8 mouse cellular contexts compared by ENCODE assay signal in genomic region chr7:141278766-141279590, GRCm38 (mm10). TPM values are rescaled to one million over a fixed set of nuclear protein-coding genes. Genes with fewer than 3 reads are reported as not detected.
DNase-seq lines count a peak whose midpoint lies in the region; ATAC-seq and TF ChIP-seq lines count a peak whose summit lies in the region.

Gene Sct, minus strand, starts transcription at chr7:141279133.

- intact Hi-C loops in heart, postnatal 36 days (cut with DNase I), result no loop called here

- H3K27ac ChIP-seq in heart, embryonic 13.5 days (replicated peaks), result no peak within 1 kb of the TSS
- H3K27ac ChIP-seq in forebrain, postnatal 0 days (ENCODE audit: low read depth, low read length), result no peak within 1 kb of the TSS
- 0 out of 2 replicates have a peak within 1 kb of the TSS, but pooled peaks have one; percentile 11 for H3K27ac ChIP-seq in midbrain, embryonic 16.5 days (ENCODE audit: low read length)

- no peak for DNase-seq in heart, postnatal 36 days
- peak; percentile 58 for DNase-seq in cerebellum, adult 11-12 months
- DNase-seq in forebrain, postnatal 0 days, result peak; percentile 62
- peak; percentile 64 to 76 for DNase-seq in kidney, postnatal 4 days
- DNase-seq in adrenal gland, postnatal 4 days (ENCODE audit: low spot score in 2 of 2), result no peak
- DNase-seq in ovary, postnatal 10 days (ENCODE audit: low spot score), result no peak

- H3K4me3 ChIP-seq in heart, embryonic 13.5 days, result peak within 1 kb of the TSS; percentile 55
- peak within 1 kb of the TSS; percentile 45 for H3K4me3 ChIP-seq in forebrain, postnatal 0 days (ENCODE audit: low read depth, low read length)
- H3K4me3 ChIP-seq in midbrain, embryonic 16.5 days (ENCODE audit: low read depth, low read length), result peak within 1 kb of the TSS; percentile 56

- H3K36me3 ChIP-seq in heart, embryonic 13.5 days, result no peaks in the 10 kb centered on the region
- no peaks in the 10 kb centered on the region for H3K36me3 ChIP-seq in forebrain, postnatal 0 days (ENCODE audit: insufficient read depth)
- no peaks in the 10 kb centered on the region for H3K36me3 ChIP-seq in midbrain, embryonic 16.5 days (ENCODE audit: control insufficient read depth, insufficient read depth, low read length)

- H3K9ac ChIP-seq in heart, embryonic 13.5 days, result peak within 1 kb of the TSS; percentile 73
- H3K9ac ChIP-seq in forebrain, postnatal 0 days, result peak within 1 kb of the TSS; percentile 59
- H3K9ac ChIP-seq in midbrain, embryonic 16.5 days (ENCODE audit: low read depth, low read length), result peak within 1 kb of the TSS; percentile 74

- peak; percentile 69 for TF ChIP-seq CTCF in forebrain, postnatal 0 days (IDR thresholded peaks at IDR 0.05; ENCODE audit: low read depth)

- H3K27me3 ChIP-seq in heart, embryonic 13.5 days (replicated peaks), result peaks cover 35% of the 10 kb centered on the region
- no peaks in the 10 kb centered on the region for H3K27me3 ChIP-seq in forebrain, postnatal 0 days (ENCODE audit: insufficient read depth, low read length)
- peaks cover 5% of the 10 kb centered on the region for H3K27me3 ChIP-seq in midbrain, embryonic 16.5 days (ENCODE audit: control insufficient read depth, insufficient read depth, low read depth, low read length)

- 3% methylated on average over 46 of the region's 46 CpGs for WGBS in heart, embryonic 13.5 days
- 3% methylated on average over 46 of the region's 46 CpGs for WGBS in forebrain, postnatal 0 days
- WGBS in midbrain, embryonic 16.5 days, result 2% methylated on average over 44 of the region's 46 CpGs

- H3K4me2 ChIP-seq in heart, embryonic 13.5 days, result peak within 1 kb of the TSS; percentile 84
- peak within 1 kb of the TSS; percentile 99 for H3K4me2 ChIP-seq in forebrain, postnatal 0 days (ENCODE audit: low read depth)
- peak within 1 kb of the TSS; percentile 97 for H3K4me2 ChIP-seq in midbrain, embryonic 16.5 days (ENCODE audit: low read length)

- H3K9me3 ChIP-seq in heart, embryonic 13.5 days, result no peaks in the 10 kb centered on the region
- no peaks in the 10 kb centered on the region for H3K9me3 ChIP-seq in forebrain, postnatal 0 days (ENCODE audit: low read length)
- no peaks in the 10 kb centered on the region for H3K9me3 ChIP-seq in midbrain, embryonic 16.5 days (replicated peaks; ENCODE audit: control insufficient read depth, low read length, poor library complexity, severe bottlenecking)

- peaks cover 12% of the 10 kb centered on the region for H3K4me1 ChIP-seq in heart, embryonic 13.5 days
- no peaks in the 10 kb centered on the region; the same call in 1 of the 2 replicates for H3K4me1 ChIP-seq in forebrain, postnatal 0 days (ENCODE audit: insufficient read depth)
- H3K4me1 ChIP-seq in midbrain, embryonic 16.5 days (ENCODE audit: control insufficient read depth, insufficient read depth, low read length), result peaks cover 5% of the 10 kb centered on the region

- no peak for ATAC-seq in heart, embryonic 13.5 days (ENCODE audit: extremely low read depth, insufficient number of reproducible peaks, low FRiP score, low TSS enrichment)
- ATAC-seq in forebrain, postnatal 0 days, result peak; percentile 84
- peak; percentile 82 for ATAC-seq in midbrain, embryonic 16.5 days

RNA-seq across cellular contexts. Expression of gene Sct, which starts in this region (rescaled TPM):
- polyA plus RNA-seq in heart, embryonic 13.5 days (2015; fragmentation: Nextera tagmentation; extraction: Ambion mirVana), result 0.88 and 1.5 TPM in 2 replicates
- total RNA-seq in heart, postnatal 36 days (2021), result not detected
- total RNA-seq in forebrain, postnatal 0 days (2014; rRNA removed), result not detected in 2 replicates
- 2.9 and 3.9 TPM in 2 replicates for polyA plus RNA-seq in forebrain, postnatal 0 days (2015; fragmentation: Nextera tagmentation; extraction: Ambion mirVana)
- 2.4 and 2.8 TPM in 2 replicates for polyA plus RNA-seq in midbrain, embryonic 16.5 days (2015; fragmentation: Nextera tagmentation; extraction: Ambion mirVana)
- 10 to 100 TPM in 1 of 2 experiments, 1 to 10 TPM in 1; 9.0 to 12.9 TPM for total RNA-seq in adrenal gland, postnatal 4 days (2021)

Comparison
In these comparisons a context has a peak if more than half of its experiments do, and no peak if none do; other contexts are left out.
1. DNase-seq: peak in cerebellum, adult 11-12 months (single experiment), forebrain, postnatal 0 days (single experiment) and kidney, postnatal 4 days (2 of 2); none in heart, postnatal 36 days (0 of 2), adrenal gland, postnatal 4 days (0 of 2) and ovary, postnatal 10 days (single experiment).
2. Peak in every context shown above with its lines, with median percentiles within 50 percentile points of each other: H3K4me2 ChIP-seq, H3K4me3 ChIP-seq and H3K9ac ChIP-seq.